Mouse (Mus musculus): ENCODE results near the gene Dhrs3. TPM values are rescaled to one million over a fixed set of nuclear protein-coding genes. Genes with fewer than 3 reads are reported as not detected.

Gene Dhrs3
- polyA plus RNA-seq, 1 experiment from 2014 or later: 42.9 TPM

DNA sequence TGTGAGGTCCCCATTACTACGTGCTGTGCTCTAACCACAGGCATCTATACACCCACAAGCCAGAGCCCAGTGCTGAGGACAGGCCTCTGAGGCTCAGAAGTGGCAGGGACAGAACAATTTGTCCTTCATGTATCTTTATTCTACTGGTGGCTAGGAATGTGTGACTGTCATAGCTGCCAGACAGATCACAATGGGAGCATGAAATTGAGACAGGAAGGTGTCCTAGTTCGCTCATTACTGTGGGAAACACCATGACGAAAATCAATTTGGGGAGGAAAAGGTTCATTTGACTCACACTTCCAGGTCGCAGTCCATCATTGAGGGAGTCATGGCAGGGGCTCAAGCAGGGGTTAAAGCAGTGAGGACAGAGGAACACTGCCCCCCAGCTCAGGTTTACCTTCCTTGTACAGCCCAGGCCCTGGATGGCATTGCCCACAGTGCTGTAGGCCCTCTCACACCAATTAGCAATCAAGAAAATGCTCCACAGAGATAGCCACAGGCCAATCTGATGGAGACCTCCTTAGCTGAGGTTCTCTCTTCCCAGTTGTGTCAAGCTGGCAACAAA lies 47.3 kb downstream of the Dhrs3 start:
- H3K36me3 ChIP-seq (ENCODE audit: control insufficient read depth, insufficient read depth, low read length): no peaks in the 10 kb centered on the region
- ATAC-seq (replicated peaks; ENCODE audit: low FRiP score): no peak
- no peak overlapping the region for H3K4me3 ChIP-seq (ENCODE audit: low read depth, low read length)
- H3K27me3 ChIP-seq (replicated peaks; ENCODE audit: control insufficient read depth, insufficient read depth, low read length): no peaks in the 10 kb centered on the region
- H3K4me1 ChIP-seq (replicated peaks; ENCODE audit: control insufficient read depth, insufficient read depth, low read length): 0 out of 2 replicates have a peak, but pooled peaks cover 2% of the 10 kb centered on the region
- H3K9ac ChIP-seq (ENCODE audit: low read depth, low read length): no peak overlapping the region
- H3K27ac ChIP-seq (ENCODE audit: low read depth, low read length): no peak overlapping the region
- 79% methylated on average over 4 of the region's 4 CpGs for WGBS
- DNase-seq (ENCODE audit: low spot score): no peak
- H3K9me3 ChIP-seq (ENCODE audit: control insufficient read depth, low read length): no peaks in the 10 kb centered on the region
- H3K4me2 ChIP-seq: no peak overlapping the region

DNA sequence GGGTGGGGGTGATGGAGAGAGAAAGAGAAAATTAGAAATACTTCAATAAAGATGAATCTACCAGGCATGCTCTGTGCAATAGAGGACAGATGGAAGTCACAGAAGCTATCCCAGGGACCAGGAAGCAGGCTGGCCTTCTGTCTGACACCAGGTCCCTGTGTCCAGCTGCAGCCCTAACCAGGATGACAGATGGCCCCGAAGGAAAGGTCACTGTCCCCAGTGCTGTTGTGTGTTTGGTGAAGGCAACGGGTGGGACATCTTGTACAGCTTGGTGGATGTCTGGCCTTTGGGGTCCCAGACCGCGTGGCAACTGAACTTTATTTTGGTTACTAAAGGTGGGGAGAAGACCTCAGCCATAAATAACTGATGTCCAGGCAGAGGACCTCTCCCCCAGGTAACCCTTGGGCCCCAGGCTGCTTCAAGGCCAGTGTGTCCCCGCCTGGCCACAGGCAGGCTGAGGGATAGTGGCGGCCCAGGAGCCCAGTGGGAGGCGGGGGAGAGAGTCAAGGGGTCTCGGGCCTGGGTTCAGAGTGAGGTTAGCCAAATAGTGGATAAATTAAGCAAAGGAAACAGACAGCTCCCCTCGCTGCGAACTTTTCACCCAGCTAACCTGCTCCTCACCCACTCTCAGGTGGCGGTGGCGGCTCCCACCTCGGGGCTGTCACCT lies 48.3 kb downstream of the Dhrs3 start:
- no peak overlapping the region for H3K27ac ChIP-seq (ENCODE audit: low read depth, low read length)
- no peak overlapping the region for H3K9ac ChIP-seq (ENCODE audit: low read depth, low read length)
- no peaks in the 10 kb centered on the region for H3K27me3 ChIP-seq (replicated peaks; ENCODE audit: control insufficient read depth, insufficient read depth, low read length)
- 0 out of 2 replicates have a peak, but pooled peaks have one; percentile 21 for ATAC-seq (replicated peaks; ENCODE audit: low FRiP score)
- H3K36me3 ChIP-seq (ENCODE audit: control insufficient read depth, insufficient read depth, low read length): no peaks in the 10 kb centered on the region
- no peaks in the 10 kb centered on the region for H3K9me3 ChIP-seq (ENCODE audit: control insufficient read depth, low read length)
- DNase-seq (ENCODE audit: low spot score): no peak
- H3K4me1 ChIP-seq (replicated peaks; ENCODE audit: control insufficient read depth, insufficient read depth, low read length): 0 out of 2 replicates have a peak, but pooled peaks cover 2% of the 10 kb centered on the region
- H3K4me3 ChIP-seq (ENCODE audit: low read depth, low read length): no peak overlapping the region
- 59% methylated on average over 13 of the region's 13 CpGs for WGBS
- no peak overlapping the region for H3K4me2 ChIP-seq

DNA sequence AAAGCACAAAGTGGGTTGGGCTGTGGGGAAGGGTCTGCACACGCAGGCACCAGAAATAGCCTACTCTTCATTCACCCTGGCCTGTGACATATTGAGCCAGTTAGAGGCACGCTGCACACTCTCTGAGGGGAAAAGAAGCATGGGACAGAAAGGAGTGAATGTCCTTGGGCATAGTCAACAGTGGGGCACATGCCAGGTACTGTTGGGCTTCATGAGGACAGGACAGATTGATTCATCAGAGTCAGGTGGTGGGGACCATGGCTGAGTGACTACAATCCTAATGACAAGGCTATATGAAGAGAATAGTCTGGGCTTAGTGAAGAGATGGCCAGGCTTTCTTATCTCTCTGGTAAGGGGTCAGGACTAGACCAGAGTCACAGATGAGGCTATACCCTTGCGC lies 49.8 kb downstream of the Dhrs3 start:
- DNase-seq (ENCODE audit: low spot score) (no peak), ATAC-seq (replicated peaks; ENCODE audit: low FRiP score) (no peak)
- H3K27me3 ChIP-seq (replicated peaks; ENCODE audit: control insufficient read depth, insufficient read depth, low read length): no peaks in the 10 kb centered on the region
- H3K27ac ChIP-seq (ENCODE audit: low read depth, low read length): no peak overlapping the region
- H3K9ac ChIP-seq (ENCODE audit: low read depth, low read length): no peak overlapping the region
- WGBS: 86% methylated on average over 3 of the region's 3 CpGs
- 0 out of 2 replicates have a peak, but pooled peaks cover 2% of the 10 kb centered on the region for H3K4me1 ChIP-seq (replicated peaks; ENCODE audit: control insufficient read depth, insufficient read depth, low read length)
- no peak overlapping the region for H3K4me2 ChIP-seq
- no peak overlapping the region for H3K4me3 ChIP-seq (ENCODE audit: low read depth, low read length)
- H3K9me3 ChIP-seq (ENCODE audit: control insufficient read depth, low read length): no peaks in the 10 kb centered on the region
- no peaks in the 10 kb centered on the region for H3K36me3 ChIP-seq (ENCODE audit: control insufficient read depth, insufficient read depth, low read length)

DNA sequence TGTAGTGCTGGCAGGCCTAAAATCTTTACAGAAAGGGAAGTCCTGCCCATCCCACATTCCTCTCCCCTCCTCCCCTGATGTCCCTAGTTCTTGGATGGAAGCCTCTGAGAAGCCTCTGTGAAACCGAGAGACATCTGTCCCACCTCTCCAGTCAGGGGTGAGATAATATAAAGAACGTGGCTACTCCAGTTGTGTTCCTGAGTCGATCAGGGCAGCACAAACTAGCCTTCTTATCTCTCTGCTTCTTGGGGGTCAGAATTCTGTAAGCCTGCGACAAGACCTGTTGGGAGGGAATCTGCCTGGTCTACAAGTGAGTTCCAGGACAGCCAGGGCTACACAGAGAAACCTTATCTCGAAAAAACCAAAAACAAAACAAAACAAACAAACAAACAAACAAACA lies 50.6 kb downstream of the Dhrs3 start:
- ATAC-seq (replicated peaks; ENCODE audit: low FRiP score): no peak; the same call in 1 of the 2 replicates
- Histone ChIP-seq H3K4me1 (replicated peaks; ENCODE audit: control insufficient read depth, insufficient read depth, low read length) (peaks cover 5% of the 10 kb centered on the region), H3K4me2 (no peak overlapping the region), H3K27me3 (replicated peaks; ENCODE audit: control insufficient read depth, insufficient read depth, low read length) (no peaks in the 10 kb centered on the region), H3K9ac (ENCODE audit: low read depth, low read length) (no peak overlapping the region), H3K9me3 (ENCODE audit: control insufficient read depth, low read length) (no peaks in the 10 kb centered on the region), H3K36me3 (ENCODE audit: control insufficient read depth, insufficient read depth, low read length) (no peaks in the 10 kb centered on the region), H3K27ac (ENCODE audit: low read depth, low read length) (no peak overlapping the region), H3K4me3 (ENCODE audit: low read depth, low read length) (no peak overlapping the region)
- DNase-seq (ENCODE audit: low spot score): no peak
- 42% methylated on average over 5 of the region's 5 CpGs for WGBS

DNA sequence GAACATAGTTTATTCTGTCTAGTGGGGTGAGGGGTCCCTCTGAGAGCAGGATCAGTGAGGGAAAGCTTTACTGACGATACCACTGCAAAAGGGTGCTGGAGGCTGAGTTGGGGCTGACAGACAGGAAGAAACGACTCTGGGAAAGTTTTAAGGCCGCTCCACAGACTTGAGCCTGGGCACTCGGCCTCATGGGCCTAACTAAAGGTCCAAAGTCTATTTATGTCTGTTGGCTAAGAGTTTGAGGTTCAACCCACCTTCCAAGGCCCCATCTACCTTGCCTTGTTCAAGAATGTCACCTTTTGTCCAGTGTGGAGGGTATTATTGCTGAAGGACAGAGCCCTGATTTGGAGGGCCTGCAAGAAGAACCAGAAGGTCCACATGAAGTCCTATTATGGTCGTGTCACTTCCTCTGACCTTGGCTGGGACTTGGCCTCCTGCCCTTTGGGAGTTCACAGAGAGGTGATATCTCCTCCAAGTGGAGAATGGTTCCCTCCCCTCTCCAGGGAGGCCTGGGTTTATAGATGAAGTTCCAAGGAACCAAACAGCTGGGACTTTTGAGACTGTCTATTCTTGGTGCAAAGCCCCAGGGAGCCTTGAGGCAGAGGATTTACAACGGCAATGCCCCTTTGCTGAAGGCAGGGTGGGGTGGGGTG lies 55.2 kb downstream of the Dhrs3 start:
- Histone ChIP-seq H3K4me3 (ENCODE audit: low read depth, low read length) (no peak overlapping the region), H3K27ac (ENCODE audit: low read depth, low read length) (no peak overlapping the region), H3K9ac (ENCODE audit: low read depth, low read length) (no peak overlapping the region), H3K9me3 (ENCODE audit: control insufficient read depth, low read length) (no peaks in the 10 kb centered on the region), H3K27me3 (replicated peaks; ENCODE audit: control insufficient read depth, insufficient read depth, low read length) (no peaks in the 10 kb centered on the region), H3K4me2 (no peak overlapping the region), H3K36me3 (ENCODE audit: control insufficient read depth, insufficient read depth, low read length) (no peaks in the 10 kb centered on the region), H3K4me1 (replicated peaks; ENCODE audit: control insufficient read depth, insufficient read depth, low read length) (peaks cover 21% of the 10 kb centered on the region)
- DNase-seq (ENCODE audit: low spot score): no peak
- WGBS: 59% methylated on average over 6 of the region's 6 CpGs
- ATAC-seq (replicated peaks; ENCODE audit: low FRiP score): no peak

DNA sequence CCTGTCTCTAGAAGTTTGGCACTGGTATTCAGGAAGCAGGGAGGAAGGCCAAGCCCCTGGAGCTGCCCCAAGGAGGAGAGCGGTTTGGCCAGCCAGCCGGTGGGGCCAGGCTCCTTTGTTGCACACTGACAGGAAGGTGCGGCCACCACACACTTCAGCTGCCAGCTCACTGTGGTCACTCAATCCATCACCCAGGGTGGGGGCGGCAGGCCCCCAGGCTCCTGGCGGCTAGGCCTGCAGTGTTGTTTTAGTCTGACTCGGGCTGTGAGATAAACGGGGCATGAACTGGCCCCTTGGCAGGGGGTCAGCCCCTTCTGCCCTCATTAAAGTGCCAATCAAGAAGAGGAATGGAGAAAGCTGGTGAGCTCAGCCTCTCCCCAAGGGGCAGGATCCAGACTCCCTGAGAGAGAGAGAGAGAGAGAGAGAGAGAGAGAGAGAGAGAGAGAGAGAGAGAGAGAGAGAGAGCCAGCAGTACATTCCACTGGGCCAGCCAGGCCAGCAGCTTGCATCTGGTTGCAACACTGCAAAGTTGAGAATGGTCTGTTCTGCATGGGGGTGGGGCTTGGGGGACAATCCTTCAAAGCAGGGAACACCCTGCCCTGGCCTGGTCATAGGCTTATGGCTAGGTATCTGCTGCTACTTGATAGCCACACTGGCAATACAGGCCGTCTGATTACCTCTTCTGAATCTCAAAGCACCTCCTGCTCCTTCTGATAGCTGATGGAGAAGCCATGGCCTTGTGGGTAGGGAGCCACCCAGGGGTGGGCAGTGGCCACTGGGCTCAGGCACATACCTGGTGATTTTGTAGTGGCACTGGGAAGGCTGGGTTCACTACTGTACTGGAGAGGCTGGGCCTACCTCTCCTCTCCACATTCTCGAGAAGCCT lies 57.1 kb downstream of the Dhrs3 start:
- DNase-seq (ENCODE audit: low spot score): peak; percentile 67
- Histone ChIP-seq H3K4me3 (ENCODE audit: low read depth, low read length) (no peak overlapping the region), H3K36me3 (ENCODE audit: control insufficient read depth, insufficient read depth, low read length) (no peaks in the 10 kb centered on the region), H3K4me1 (replicated peaks; ENCODE audit: control insufficient read depth, insufficient read depth, low read length) (peaks cover 21% of the 10 kb centered on the region), H3K9ac (ENCODE audit: low read depth, low read length) (peak overlapping the region; percentile 27; the same call in 1 of the 2 replicates), H3K27ac (ENCODE audit: low read depth, low read length) (peak overlapping the region; percentile 72), H3K27me3 (replicated peaks; ENCODE audit: control insufficient read depth, insufficient read depth, low read length) (no peaks in the 10 kb centered on the region), H3K9me3 (ENCODE audit: control insufficient read depth, low read length) (no peaks in the 10 kb centered on the region), H3K4me2 (peak overlapping the region; percentile 41)
- 11% methylated on average over 9 of the region's 9 CpGs for WGBS
- ATAC-seq (replicated peaks; ENCODE audit: low FRiP score): peak; percentile 97

DNA sequence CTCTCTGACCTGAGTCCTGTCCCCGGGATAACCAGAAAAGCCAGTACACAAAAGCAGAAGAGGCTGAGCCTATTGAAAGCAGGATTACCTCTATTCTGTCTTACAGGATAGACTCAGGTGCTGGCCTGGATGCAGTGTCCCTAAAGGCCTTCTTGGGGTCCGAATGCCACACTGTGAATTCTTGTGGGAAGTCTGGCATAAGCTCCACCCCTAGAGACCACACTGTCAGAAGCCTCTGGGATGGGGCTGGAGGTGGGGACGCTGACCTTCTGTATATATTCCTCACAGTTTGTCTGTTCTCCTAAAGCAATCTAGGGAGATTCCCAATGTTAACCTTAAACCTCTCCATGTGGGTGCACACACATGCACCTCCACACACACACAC lies 57.7 kb downstream of the Dhrs3 start:
- DNase-seq (ENCODE audit: low spot score): no peak
- whole genome bisulfite sequencing: 51% methylated on average over 3 of the region's 3 CpGs
- Histone ChIP-seq H3K36me3 (ENCODE audit: control insufficient read depth, insufficient read depth, low read length) (no peaks in the 10 kb centered on the region), H3K4me2 (no peak overlapping the region), H3K27me3 (replicated peaks; ENCODE audit: control insufficient read depth, insufficient read depth, low read length) (no peaks in the 10 kb centered on the region), H3K4me3 (ENCODE audit: low read depth, low read length) (no peak overlapping the region), H3K4me1 (replicated peaks; ENCODE audit: control insufficient read depth, insufficient read depth, low read length) (peaks cover 21% of the 10 kb centered on the region), H3K9me3 (ENCODE audit: control insufficient read depth, low read length) (no peaks in the 10 kb centered on the region), H3K9ac (ENCODE audit: low read depth, low read length) (peak overlapping the region; percentile 27; the same call in 1 of the 2 replicates), H3K27ac (ENCODE audit: low read depth, low read length) (0 out of 2 replicates have a peak overlapping the region, but pooled peaks have one; percentile 11)
- ATAC-seq (replicated peaks; ENCODE audit: low FRiP score): no peak

DNA sequence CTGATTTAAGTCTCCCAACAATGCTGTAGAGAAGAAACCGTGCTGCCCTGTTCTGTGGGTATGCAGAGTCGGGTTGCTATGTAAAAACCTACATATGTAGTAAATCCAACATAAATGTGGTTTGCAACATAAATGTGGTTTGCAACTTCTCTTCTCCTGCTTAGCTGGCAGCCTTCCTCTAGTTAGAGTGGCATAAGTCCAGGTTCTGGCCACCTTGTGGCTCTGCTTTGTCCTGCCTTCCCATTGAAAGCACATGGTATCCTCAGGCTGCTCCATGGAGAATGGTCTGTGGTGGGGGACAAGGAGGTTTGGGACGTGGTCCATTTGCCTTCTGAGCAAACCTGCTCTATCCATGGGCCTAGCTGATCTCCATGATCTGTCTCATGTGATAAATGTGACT lies 58.3 kb downstream of the Dhrs3 start:
- 83% methylated on average over 3 of the region's 3 CpGs for WGBS
- H3K9me3 ChIP-seq (ENCODE audit: control insufficient read depth, low read length): no peaks in the 10 kb centered on the region
- no peak overlapping the region for H3K4me3 ChIP-seq (ENCODE audit: low read depth, low read length)
- no peaks in the 10 kb centered on the region for H3K27me3 ChIP-seq (replicated peaks; ENCODE audit: control insufficient read depth, insufficient read depth, low read length)
- DNase-seq (ENCODE audit: low spot score) (no peak), ATAC-seq (replicated peaks; ENCODE audit: low FRiP score) (no peak)
- H3K4me2 ChIP-seq: no peak overlapping the region
- H3K9ac ChIP-seq (ENCODE audit: low read depth, low read length): no peak overlapping the region
- peaks cover 21% of the 10 kb centered on the region for H3K4me1 ChIP-seq (replicated peaks; ENCODE audit: control insufficient read depth, insufficient read depth, low read length)
- no peak overlapping the region for H3K27ac ChIP-seq (ENCODE audit: low read depth, low read length)
- no peaks in the 10 kb centered on the region for H3K36me3 ChIP-seq (ENCODE audit: control insufficient read depth, insufficient read depth, low read length)
